Mouse (Mus musculus) fat pad, adult 2 months (tissue): ENCODE data around the gene Creb5.

Source experiments
- DNase-seq: peaks from one replicate; pipeline ENCODE4 v3.0.0-alpha.2; 2011; ENCODE audit warnings: low read depth, low spot score; ENCODE audit errors: extremely low read depth

Gene Creb5

GRCm38 (mm10) chr6:53583234-53583875 is 296.3 kb downstream of the Creb5 start:
- DNase-seq = no peak

GRCm38 (mm10) chr6:53584718-53585405 is 297.8 kb downstream of the Creb5 start:
- no peak for DNase-seq

GRCm38 (mm10) chr6:53589746-53590145 is 302.7 kb downstream of the Creb5 start:
- no peak for DNase-seq

GRCm38 (mm10) chr6:53592230-53592629 is 305.2 kb downstream of the Creb5 start:
- DNase-seq = no peak

- DNase-seq = no peak
Observed at GRCm38 (mm10) chr6:53593603-53594002, 306.5 kb downstream of the Creb5 start.

GRCm38 (mm10) chr6:53594316-53594715 is 307.2 kb downstream of the Creb5 start:
- no peak for DNase-seq

GRCm38 (mm10) chr6:53596402-53596801 is 309.3 kb downstream of the Creb5 start:
- DNase-seq = no peak

- DNase-seq = no peak
Observed at GRCm38 (mm10) chr6:53603041-53603440, 316.0 kb downstream of the Creb5 start.

GRCm38 (mm10) chr6:53603695-53604094 is 316.6 kb downstream of the Creb5 start:
- DNase-seq = no peak

- no peak for DNase-seq
Observed at GRCm38 (mm10) chr6:53604386-53604785, 317.3 kb downstream of the Creb5 start.

- no peak for DNase-seq
Observed at GRCm38 (mm10) chr6:53605184-53605583, 318.1 kb downstream of the Creb5 start.

GRCm38 (mm10) chr6:53611451-53611945 is 324.4 kb downstream of the Creb5 start:
- no peak for DNase-seq

GRCm38 (mm10) chr6:53612681-53613080 is 325.6 kb downstream of the Creb5 start:
- DNase-seq = no peak

- DNase-seq = no peak
Observed at GRCm38 (mm10) chr6:53615440-53616211, 328.6 kb downstream of the Creb5 start.

GRCm38 (mm10) chr6:53618164-53618563 is 331.1 kb downstream of the Creb5 start:
- no peak for DNase-seq

- DNase-seq = no peak
Observed at GRCm38 (mm10) chr6:53619676-53620075, 332.6 kb downstream of the Creb5 start.

- no peak for DNase-seq
Observed at GRCm38 (mm10) chr6:53621295-53621694, 334.2 kb downstream of the Creb5 start.

- no peak for DNase-seq
Observed at GRCm38 (mm10) chr6:53624455-53625276, 337.6 kb downstream of the Creb5 start.

- DNase-seq = no peak
Observed at GRCm38 (mm10) chr6:53626044-53626443, 339.0 kb downstream of the Creb5 start.

GRCm38 (mm10) chr6:53628714-53629113 is 341.6 kb downstream of the Creb5 start:
- DNase-seq = no peak

GRCm38 (mm10) chr6:53635453-53635852 is 348.4 kb downstream of the Creb5 start:
- no peak for DNase-seq
